Mouse (Mus musculus) testis, postnatal 14 days (tissue): ENCODE results near the gene Fam192a.

Experiments used
- DNase-seq: peaks from one replicate; pipeline ENCODE4 v3.0.0; 2021; ENCODE audit warnings: low spot score

Fam192a gene

GRCm38 (mm10) chr8:94532525-94532872 is 69.3 kb downstream of the Fam192a start:
- no peak for DNase-seq

GRCm38 (mm10) chr8:94532000-94532399 is 69.8 kb downstream of the Fam192a start:
- DNase-seq: no peak

- DNase-seq: no peak
These were observed 71.2 kb downstream of the Fam192a start for GRCm38 (mm10) chr8:94530643-94531042.

- DNase-seq: no peak
These were observed 71.9 kb downstream of the Fam192a start for GRCm38 (mm10) chr8:94529875-94530274.

- no peak for DNase-seq
These were observed 73.6 kb downstream of the Fam192a start for GRCm38 (mm10) chr8:94528245-94528644.

- DNase-seq: no peak
These were observed 74.6 kb downstream of the Fam192a start for GRCm38 (mm10) chr8:94527178-94527577.

GRCm38 (mm10) chr8:94524554-94524953 is 77.2 kb downstream of the Fam192a start:
- DNase-seq: no peak
